Mouse (Mus musculus): ENCODE results near the gene Cnga4.

DNA sequence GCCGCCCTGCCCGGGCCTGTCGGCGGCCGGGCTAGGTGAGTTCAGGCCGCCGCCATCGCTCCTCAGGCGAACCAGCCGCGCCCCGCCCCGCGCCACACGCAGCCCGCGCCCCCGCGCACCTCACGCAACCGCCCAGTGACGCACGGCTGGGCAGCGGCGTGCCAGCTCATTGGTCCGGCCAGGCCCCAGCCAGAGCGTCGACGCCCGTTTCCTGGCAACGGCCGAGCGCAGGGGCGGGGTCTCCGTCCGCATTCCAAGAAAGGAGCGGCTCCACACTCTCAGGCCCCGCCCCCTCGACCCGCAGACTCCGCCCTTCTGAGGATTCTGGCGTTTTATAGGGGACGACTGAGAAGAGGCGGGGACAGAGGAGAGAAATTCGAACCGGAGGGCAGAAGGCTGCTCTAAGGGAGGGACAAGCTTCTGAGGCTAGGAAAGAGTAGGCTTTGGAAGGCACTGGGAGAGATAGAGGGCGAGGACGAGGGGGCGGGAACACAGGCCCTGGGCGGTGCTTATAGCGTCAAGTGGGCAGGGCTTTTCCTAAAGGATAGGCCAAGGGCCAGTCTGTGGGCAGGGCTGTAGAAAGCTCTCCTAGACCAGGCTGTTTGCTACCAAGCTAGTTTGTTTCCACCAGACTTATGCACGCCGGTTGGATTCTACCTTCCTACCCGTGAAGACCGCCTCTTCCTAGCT lies 4.3 kb upstream of the Cnga4 start, which contains the start of gene Fam160a2:
- TF ChIP-seq CTCF (IDR thresholded peaks at IDR 0.05; ENCODE audit: control insufficient read depth, insufficient read depth, insufficient replicate concordance, low read depth, low read length) (no peak), POLR2A (IDR thresholded peaks at IDR 0.05; ENCODE audit: control insufficient read depth, low read depth, low read length) (peak; percentile 71)

Data from testis, adult 2 months (tissue).